Mouse (Mus musculus): ENCODE results near the gene Nuak1. TPM values are rescaled to one million over a fixed set of nuclear protein-coding genes. Genes with fewer than 3 reads are reported as not detected.

Nuak1 gene
- polyA plus RNA-seq, 1 experiment from 2014 or later: 0.70 TPM

DNA sequence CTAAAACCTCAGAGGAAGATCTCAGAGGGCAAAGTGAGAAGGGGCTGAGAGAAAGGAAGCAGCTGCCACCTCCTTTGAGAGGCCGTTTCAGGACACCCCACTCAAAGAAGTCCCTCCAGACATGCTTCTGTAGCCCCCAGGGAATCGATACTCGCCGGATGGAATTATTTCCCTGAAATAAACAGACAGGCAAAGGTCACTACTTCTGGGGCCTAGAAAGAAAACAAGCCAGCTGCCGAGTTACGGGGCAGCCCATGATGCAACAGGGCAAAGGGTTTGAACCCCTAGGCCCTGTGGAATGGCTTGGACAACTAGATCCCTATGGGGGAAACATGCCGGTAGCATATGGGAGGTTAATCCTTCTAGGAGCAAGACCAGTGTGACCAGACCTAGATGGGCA, 16.0 kb downstream of the Nuak1 start:
- Histone ChIP-seq H3K4me3 (ENCODE audit: low read depth, low read length) (no peak overlapping the region), H3K36me3 (ENCODE audit: control insufficient read depth, insufficient read depth, low read length) (no peaks in the 10 kb centered on the region), H3K9ac (ENCODE audit: low read depth, low read length) (no peak overlapping the region), H3K9me3 (ENCODE audit: control insufficient read depth, low read length) (no peaks in the 10 kb centered on the region), H3K4me1 (replicated peaks; ENCODE audit: control insufficient read depth, insufficient read depth, low read length) (no peaks in the 10 kb centered on the region), H3K4me2 (no peak overlapping the region), H3K27me3 (replicated peaks; ENCODE audit: control insufficient read depth, insufficient read depth, low read length) (no peaks in the 10 kb centered on the region), H3K27ac (ENCODE audit: low read depth, low read length) (no peak overlapping the region)
- DNase-seq (ENCODE audit: low spot score) (no peak), ATAC-seq (replicated peaks; ENCODE audit: low FRiP score) (no peak)
- 71% methylated on average over 7 of the region's 7 CpGs for WGBS

DNA sequence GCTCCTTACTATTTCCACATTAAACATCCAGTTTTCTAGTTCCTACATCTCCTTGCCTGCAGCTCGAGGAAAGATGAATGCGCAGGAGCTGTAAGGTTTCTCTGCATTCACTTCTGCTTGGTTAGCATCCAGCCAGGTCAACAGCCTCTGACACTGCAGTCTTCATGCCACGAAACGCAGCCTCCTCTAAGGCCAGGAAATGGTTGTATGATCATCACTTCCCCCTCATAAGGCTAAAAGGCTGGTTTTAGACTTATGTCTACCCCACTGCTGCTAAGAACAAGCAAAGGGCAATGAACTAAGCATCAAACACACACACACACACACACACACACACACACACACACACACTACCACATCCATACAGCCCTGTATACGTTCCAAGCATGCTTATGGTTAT, 16.5 kb downstream of the Nuak1 start:
- ATAC-seq (replicated peaks; ENCODE audit: low FRiP score): no peak
- Histone ChIP-seq H3K9ac (ENCODE audit: low read depth, low read length) (no peak overlapping the region), H3K27ac (ENCODE audit: low read depth, low read length) (no peak overlapping the region), H3K4me3 (ENCODE audit: low read depth, low read length) (no peak overlapping the region), H3K9me3 (ENCODE audit: control insufficient read depth, low read length) (no peaks in the 10 kb centered on the region), H3K4me2 (no peak overlapping the region), H3K36me3 (ENCODE audit: control insufficient read depth, insufficient read depth, low read length) (no peaks in the 10 kb centered on the region), H3K27me3 (replicated peaks; ENCODE audit: control insufficient read depth, insufficient read depth, low read length) (no peaks in the 10 kb centered on the region), H3K4me1 (replicated peaks; ENCODE audit: control insufficient read depth, insufficient read depth, low read length) (no peaks in the 10 kb centered on the region)
- 72% methylated on average over 5 of the region's 5 CpGs for WGBS
- DNase-seq (ENCODE audit: low spot score): no peak

GRCm38 (mm10) chr10:84420589-84420988, 19.8 kb downstream of the Nuak1 start:
- no peaks in the 10 kb centered on the region for H3K4me1 ChIP-seq (replicated peaks; ENCODE audit: control insufficient read depth, insufficient read depth, low read length)
- no peaks in the 10 kb centered on the region for H3K36me3 ChIP-seq (ENCODE audit: control insufficient read depth, insufficient read depth, low read length)
- no peak overlapping the region for H3K27ac ChIP-seq (ENCODE audit: low read depth, low read length)
- WGBS: 85% methylated on average over 6 of the region's 6 CpGs
- DNase-seq (ENCODE audit: low spot score): no peak
- no peaks in the 10 kb centered on the region for H3K9me3 ChIP-seq (ENCODE audit: control insufficient read depth, low read length)
- no peak for ATAC-seq (replicated peaks; ENCODE audit: low FRiP score)
- H3K4me3 ChIP-seq (ENCODE audit: low read depth, low read length): no peak overlapping the region
- no peak overlapping the region for H3K4me2 ChIP-seq
- no peak overlapping the region for H3K9ac ChIP-seq (ENCODE audit: low read depth, low read length)
- no peaks in the 10 kb centered on the region for H3K27me3 ChIP-seq (replicated peaks; ENCODE audit: control insufficient read depth, insufficient read depth, low read length)

DNA sequence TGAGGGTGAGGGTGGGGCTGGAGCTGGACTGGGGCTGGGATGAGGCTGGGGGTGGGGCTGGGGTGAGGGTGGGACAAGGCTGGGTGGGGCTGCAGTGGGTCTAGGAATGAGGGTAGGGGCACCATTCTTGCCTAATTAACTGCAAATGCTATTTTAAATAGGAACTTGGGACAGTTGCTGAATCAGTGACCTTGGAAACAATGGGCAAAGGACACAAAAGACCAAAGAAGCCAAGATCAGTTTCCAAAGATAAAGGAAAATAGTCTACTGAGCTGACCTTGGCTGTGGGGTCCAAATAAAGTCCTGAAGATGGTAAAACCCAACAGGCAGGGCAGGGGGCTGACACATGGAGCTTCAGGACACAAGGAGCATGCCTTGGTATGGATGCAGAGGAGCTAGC, 22.0 kb downstream of the Nuak1 start:
- ATAC-seq (replicated peaks; ENCODE audit: low FRiP score) (no peak), DNase-seq (ENCODE audit: low spot score) (no peak)
- Histone ChIP-seq H3K4me1 (replicated peaks; ENCODE audit: control insufficient read depth, insufficient read depth, low read length) (no peaks in the 10 kb centered on the region), H3K4me3 (ENCODE audit: low read depth, low read length) (no peak overlapping the region), H3K4me2 (no peak overlapping the region), H3K27me3 (replicated peaks; ENCODE audit: control insufficient read depth, insufficient read depth, low read length) (no peaks in the 10 kb centered on the region), H3K27ac (ENCODE audit: low read depth, low read length) (no peak overlapping the region), H3K9me3 (ENCODE audit: control insufficient read depth, low read length) (no peaks in the 10 kb centered on the region), H3K36me3 (ENCODE audit: control insufficient read depth, insufficient read depth, low read length) (no peaks in the 10 kb centered on the region), H3K9ac (ENCODE audit: low read depth, low read length) (no peak overlapping the region)

GRCm38 (mm10) chr10:84416752-84417151, 23.6 kb downstream of the Nuak1 start:
- Histone ChIP-seq H3K9me3 (ENCODE audit: control insufficient read depth, low read length) (no peaks in the 10 kb centered on the region), H3K36me3 (ENCODE audit: control insufficient read depth, insufficient read depth, low read length) (no peaks in the 10 kb centered on the region), H3K4me2 (no peak overlapping the region), H3K27ac (ENCODE audit: low read depth, low read length) (no peak overlapping the region), H3K4me3 (ENCODE audit: low read depth, low read length) (no peak overlapping the region), H3K27me3 (replicated peaks; ENCODE audit: control insufficient read depth, insufficient read depth, low read length) (no peaks in the 10 kb centered on the region), H3K4me1 (replicated peaks; ENCODE audit: control insufficient read depth, insufficient read depth, low read length) (no peaks in the 10 kb centered on the region), H3K9ac (ENCODE audit: low read depth, low read length) (no peak overlapping the region)
- DNase-seq (ENCODE audit: low spot score) (no peak), ATAC-seq (replicated peaks; ENCODE audit: low FRiP score) (no peak)
- 86% methylated on average over 8 of the region's 8 CpGs for WGBS

DNA sequence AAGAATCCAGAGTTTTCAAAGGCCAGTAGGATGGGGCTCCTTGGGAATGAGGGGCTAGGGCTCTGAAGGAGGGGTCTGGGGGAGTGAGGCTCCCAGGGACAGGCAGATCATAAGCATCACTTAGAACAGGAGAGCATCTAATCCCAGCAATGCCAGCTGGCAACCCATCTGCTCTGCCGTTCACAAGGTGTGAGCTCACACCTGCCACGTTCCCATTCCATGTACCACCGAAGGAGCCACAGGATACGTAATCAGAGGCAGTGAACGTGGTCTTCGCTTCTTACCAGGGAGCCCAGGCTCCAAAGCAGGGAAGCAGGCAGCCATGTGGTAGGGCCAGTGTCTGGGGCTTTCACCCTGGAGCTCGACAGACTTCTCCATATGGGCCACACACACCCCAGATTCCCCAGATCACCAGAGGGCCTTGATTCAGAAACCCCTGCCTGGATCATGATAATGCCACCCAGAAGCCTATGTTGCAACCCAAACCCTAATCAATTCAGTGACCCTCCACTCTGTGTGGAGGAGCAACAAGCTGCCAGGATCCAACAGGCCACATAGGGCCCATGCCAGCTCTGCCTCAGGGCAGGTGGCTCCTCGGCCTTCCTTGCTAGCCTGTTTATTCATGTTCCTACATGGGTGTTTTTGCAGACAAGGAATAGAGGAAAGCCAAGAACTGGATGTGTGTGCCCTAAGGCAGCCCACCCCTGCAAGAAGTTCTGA, 25.3 kb downstream of the Nuak1 start:
- no peaks in the 10 kb centered on the region for H3K36me3 ChIP-seq (ENCODE audit: control insufficient read depth, insufficient read depth, low read length)
- WGBS: 83% methylated on average over 8 of the region's 8 CpGs
- no peaks in the 10 kb centered on the region for H3K4me1 ChIP-seq (replicated peaks; ENCODE audit: control insufficient read depth, insufficient read depth, low read length)
- DNase-seq (ENCODE audit: low spot score): no peak
- H3K9me3 ChIP-seq (ENCODE audit: control insufficient read depth, low read length): no peaks in the 10 kb centered on the region
- ATAC-seq (replicated peaks; ENCODE audit: low FRiP score): no peak
- H3K27me3 ChIP-seq (replicated peaks; ENCODE audit: control insufficient read depth, insufficient read depth, low read length): no peaks in the 10 kb centered on the region
- no peak overlapping the region for H3K27ac ChIP-seq (ENCODE audit: low read depth, low read length)
- no peak overlapping the region for H3K4me2 ChIP-seq
- H3K9ac ChIP-seq (ENCODE audit: low read depth, low read length): no peak overlapping the region
- H3K4me3 ChIP-seq (ENCODE audit: low read depth, low read length): no peak overlapping the region

GRCm38 (mm10) chr10:84413310-84413709, 27.1 kb downstream of the Nuak1 start:
- H3K9ac ChIP-seq (ENCODE audit: low read depth, low read length): no peak overlapping the region
- H3K36me3 ChIP-seq (ENCODE audit: control insufficient read depth, insufficient read depth, low read length): no peaks in the 10 kb centered on the region
- DNase-seq (ENCODE audit: low spot score): no peak
- no peak for ATAC-seq (replicated peaks; ENCODE audit: low FRiP score)
- H3K27me3 ChIP-seq (replicated peaks; ENCODE audit: control insufficient read depth, insufficient read depth, low read length): no peaks in the 10 kb centered on the region
- WGBS: 77% methylated on average over 6 of the region's 6 CpGs
- H3K9me3 ChIP-seq (ENCODE audit: control insufficient read depth, low read length): no peaks in the 10 kb centered on the region
- no peaks in the 10 kb centered on the region for H3K4me1 ChIP-seq (replicated peaks; ENCODE audit: control insufficient read depth, insufficient read depth, low read length)
- H3K27ac ChIP-seq (ENCODE audit: low read depth, low read length): no peak overlapping the region
- no peak overlapping the region for H3K4me2 ChIP-seq
- no peak overlapping the region for H3K4me3 ChIP-seq (ENCODE audit: low read depth, low read length)

- Histone ChIP-seq H3K27me3 (replicated peaks; ENCODE audit: control insufficient read depth, insufficient read depth, low read length) (no peaks in the 10 kb centered on the region), H3K9me3 (ENCODE audit: control insufficient read depth, low read length) (no peaks in the 10 kb centered on the region), H3K4me2 (no peak overlapping the region), H3K27ac (ENCODE audit: low read depth, low read length) (no peak overlapping the region), H3K4me1 (replicated peaks; ENCODE audit: control insufficient read depth, insufficient read depth, low read length) (no peaks in the 10 kb centered on the region), H3K9ac (ENCODE audit: low read depth, low read length) (no peak overlapping the region), H3K4me3 (ENCODE audit: low read depth, low read length) (no peak overlapping the region), H3K36me3 (ENCODE audit: control insufficient read depth, insufficient read depth, low read length) (no peaks in the 10 kb centered on the region)
- no peak for ATAC-seq (replicated peaks; ENCODE audit: low FRiP score)
- DNase-seq (ENCODE audit: low spot score): no peak
- WGBS: 78% methylated on average over 12 of the region's 12 CpGs
Observed at GRCm38 (mm10) chr10:84412326-84412962, 28.0 kb downstream of the Nuak1 start.

All from liver, embryonic 11.5 days (tissue).